Mouse (Mus musculus) CH12.LX (cell line): ENCODE data around the gene Gm20388. TPM values are rescaled to one million over a fixed set of nuclear protein-coding genes. Genes with fewer than 3 reads are reported as not detected.

Experiments
- DNase-seq: peaks from one replicate; pipeline ENCODE4 v3.0.0-alpha.2; 2013; ENCODE audit errors: extremely low read depth
- H3K27ac ChIP-seq: 2 replicates; pipeline ENCODE4 v1.5.1; 2012; ENCODE audit warnings: low read depth, mild to moderate bottlenecking, control low read depth, moderate library complexity; ENCODE audit not compliant: insufficient read depth
- H3K27me3 ChIP-seq: replicated peaks from 2 replicates; pipeline ENCODE3; 2012; ENCODE audit warnings: inconsistent platforms
- H3K36me3 ChIP-seq, 2 experiments: replicated peaks in 1 of 2; 2 replicates each; pipeline versions ENCODE3 to v1.6.1; 2012; ENCODE audit warnings: inconsistent platforms in 1 of 2, low read length in 1 of 2, mild to moderate bottlenecking in 1 of 2, mixed read lengths in 1 of 2, moderate library complexity in 1 of 2; ENCODE audit not compliant: control insufficient read depth in 1 of 2, insufficient read depth in 1 of 2
- H3K4me1 ChIP-seq, 2 experiments: 2 replicates each; pipeline ENCODE4 v1.6.1; 2012; ENCODE audit warnings: inconsistent platforms in 1 of 2, moderate library complexity in 1 of 2; ENCODE audit not compliant: insufficient read depth in 2 of 2, control insufficient read depth in 1 of 2
- H3K4me2 ChIP-seq: 2 replicates; pipeline ENCODE4 v1.6.1; 2012; ENCODE audit warnings: low read depth, mild to moderate bottlenecking, control low read depth; ENCODE audit not compliant: poor library complexity, insufficient read depth, severe bottlenecking
- H3K4me3 ChIP-seq, 3 experiments: fragments of 150-350 bp in 1 of 3; sonication (generic) in 1 of 3; replicated peaks in 1 of 3; 2 replicates each; pipeline versions ENCODE3 to v1.5.1; 2011 to 2012; ENCODE audit warnings: low read depth in 2 of 3, low read length in 2 of 3, mild to moderate bottlenecking in 2 of 3, moderate library complexity in 2 of 3, control low read depth in 1 of 3, improper control_type of control experiment in 1 of 3, inconsistent platforms in 1 of 3, mixed read lengths in 1 of 3; ENCODE audit not compliant: poor library complexity in 1 of 3
- H3K79me2 ChIP-seq: replicated peaks from 2 replicates; pipeline ENCODE4 v1.6.1; 2012; ENCODE audit warnings: mild to moderate bottlenecking, moderate library complexity; ENCODE audit not compliant: control insufficient read depth, poor library complexity, insufficient read depth, severe bottlenecking; ENCODE audit errors: extremely low read depth
- H3K9ac ChIP-seq: 2 replicates; pipeline ENCODE4 v1.6.1; 2012; ENCODE audit warnings: low read depth, mild to moderate bottlenecking, control low read depth, moderate library complexity; ENCODE audit not compliant: insufficient read depth
- H3K9me3 ChIP-seq: replicated peaks from 2 replicates; pipeline ENCODE3; 2012; ENCODE audit warnings: low read length, inconsistent platforms, mixed read lengths
- BHLHE40 ChIP-seq: IDR thresholded peaks from 2 replicates; pipeline ENCODE4 v1.6.1; 2011; ENCODE audit warnings: mild to moderate bottlenecking, low read depth, low read length, improper control_type of control experiment
- CHD2 ChIP-seq: IDR thresholded peaks from 2 replicates; pipeline ENCODE4 v1.6.1; 2011; ENCODE audit warnings: low read length, improper control_type of control experiment
- CTCF ChIP-seq, 2 experiments: IDR thresholded peaks in 1 of 2; conservative IDR thresholded peaks in 1 of 2; 2 replicates each; pipeline ENCODE4 v1.5.1; 2011 to 2012; ENCODE audit warnings: low read depth in 2 of 2, low read length in 2 of 2, improper control_type of control experiment in 1 of 2, inconsistent platforms in 1 of 2, mild to moderate bottlenecking in 1 of 2, moderate library complexity in 1 of 2
- E2F4 ChIP-seq: IDR thresholded peaks from 2 replicates; pipeline ENCODE4 v1.6.1; 2011; ENCODE audit warnings: low read depth, low read length, improper control_type of control experiment; ENCODE audit not compliant: insufficient replicate concordance
- ELF1 ChIP-seq: IDR thresholded peaks from 2 replicates; pipeline ENCODE4 v1.6.1; 2014; ENCODE audit warnings: low read depth, mild to moderate bottlenecking, inconsistent platforms, low read length, improper control_type of control experiment
- EP300 ChIP-seq: IDR thresholded peaks from 2 replicates; pipeline ENCODE4 v1.6.1; 2011; ENCODE audit warnings: low read length, improper control_type of control experiment
- ETS1 ChIP-seq: conservative IDR thresholded peaks from 2 replicates; pipeline ENCODE4 v1.6.1; 2012; ENCODE audit warnings: low read depth, mild to moderate bottlenecking, inconsistent platforms, low read length, improper control_type of control experiment, moderate library complexity
- GABPA ChIP-seq: IDR thresholded peaks from 2 replicates; pipeline ENCODE4 v1.6.1; 2012; ENCODE audit warnings: low read depth, low read length, improper control_type of control experiment, inconsistent platforms; ENCODE audit not compliant: insufficient replicate concordance
- HCFC1 ChIP-seq: IDR thresholded peaks from 2 replicates; pipeline ENCODE4 v1.6.1; 2012; ENCODE audit warnings: low read depth, mild to moderate bottlenecking, inconsistent platforms, low read length, improper control_type of control experiment
- IRF4 ChIP-seq: IDR thresholded peaks from 2 replicates; pipeline ENCODE4 v1.6.1; 2014; ENCODE audit warnings: low read depth, mild to moderate bottlenecking, inconsistent platforms, low read length, improper control_type of control experiment
- JUND ChIP-seq: conservative IDR thresholded peaks from 2 replicates; pipeline ENCODE4 v1.6.1; 2011; ENCODE audit warnings: low read depth, low read length, improper control_type of control experiment
- KAT2A ChIP-seq: IDR thresholded peaks from 2 replicates; pipeline ENCODE4 v1.6.1; 2012; ENCODE audit warnings: low read length, improper control_type of control experiment, inconsistent platforms; ENCODE audit not compliant: insufficient replicate concordance
- MAFK ChIP-seq: IDR thresholded peaks from 2 replicates; pipeline ENCODE4 v1.6.1; 2011; ENCODE audit warnings: low read length, improper control_type of control experiment; ENCODE audit not compliant: insufficient replicate concordance
- MAX ChIP-seq: IDR thresholded peaks from 2 replicates; pipeline ENCODE4 v1.6.1; 2011; ENCODE audit warnings: low read length, improper control_type of control experiment
- MAZ ChIP-seq: IDR thresholded peaks from 2 replicates; pipeline ENCODE4 v1.6.1; 2012; ENCODE audit warnings: low read depth, mild to moderate bottlenecking, inconsistent platforms, low read length, improper control_type of control experiment, moderate library complexity
- MXI1 ChIP-seq: IDR thresholded peaks from 2 replicates; pipeline ENCODE4 v1.6.1; 2011; ENCODE audit warnings: mild to moderate bottlenecking, low read depth, low read length, improper control_type of control experiment
- MYC ChIP-seq: IDR thresholded peaks from 2 replicates; pipeline ENCODE4 v1.6.1; 2011; ENCODE audit warnings: low read depth, mild to moderate bottlenecking, improper control_type of control experiment, low read length
- NELFE ChIP-seq: IDR thresholded peaks from 2 replicates; pipeline ENCODE4 v1.6.1; 2011; ENCODE audit warnings: low read depth, low read length, improper control_type of control experiment
- NRF1 ChIP-seq: IDR thresholded peaks from 2 replicates; pipeline ENCODE4 v1.6.1; 2014; ENCODE audit warnings: low read depth, mild to moderate bottlenecking, inconsistent platforms, low read length, improper control_type of control experiment, moderate library complexity
- PAX5 ChIP-seq: IDR thresholded peaks from 2 replicates; pipeline ENCODE4 v1.6.1; 2012; ENCODE audit warnings: low read length, inconsistent platforms, mixed read lengths
- POLR2A ChIP-seq: IDR thresholded peaks from 2 replicates; pipeline ENCODE4 v1.6.1; 2011; ENCODE audit warnings: low read depth, mild to moderate bottlenecking, improper control_type of control experiment, low read length
- POLR2AphosphoS2 ChIP-seq: IDR thresholded peaks from 2 replicates; pipeline ENCODE4 v1.6.1; 2011; ENCODE audit warnings: low read depth, low read length, improper control_type of control experiment
- RAD21 ChIP-seq: IDR thresholded peaks from 2 replicates; pipeline ENCODE4 v1.6.1; 2011; ENCODE audit warnings: low read depth, mild to moderate bottlenecking, low read length, improper control_type of control experiment, moderate library complexity
- RCOR1 ChIP-seq: conservative IDR thresholded peaks from 2 replicates; pipeline ENCODE4 v1.6.1; 2012; ENCODE audit warnings: low read depth, mild to moderate bottlenecking, inconsistent platforms, low read length, improper control_type of control experiment
- SIN3A ChIP-seq: IDR thresholded peaks from 2 replicates; pipeline ENCODE4 v1.6.1; 2012; ENCODE audit warnings: low read length, improper control_type of control experiment, inconsistent platforms
- SMC3 ChIP-seq: IDR thresholded peaks from 2 replicates; pipeline ENCODE4 v1.6.1; 2011; ENCODE audit warnings: low read depth, low read length, improper control_type of control experiment
- TBP ChIP-seq: conservative IDR thresholded peaks from 2 replicates; pipeline ENCODE4 v1.6.1; 2011; ENCODE audit warnings: low read depth, low read length, improper control_type of control experiment
- TCF12 ChIP-seq: IDR thresholded peaks from 2 replicates; pipeline ENCODE4 v1.6.1; 2014; ENCODE audit warnings: low read depth, mild to moderate bottlenecking, inconsistent platforms, low read length, improper control_type of control experiment
- UBTF ChIP-seq: IDR thresholded peaks from 2 replicates; pipeline ENCODE4 v1.6.1; 2012; ENCODE audit warnings: low read depth, mild to moderate bottlenecking, inconsistent platforms, low read length, improper control_type of control experiment, moderate library complexity
- USF1 ChIP-seq: IDR thresholded peaks from 2 replicates; pipeline ENCODE4 v1.6.1; 2014; ENCODE audit warnings: low read depth, mild to moderate bottlenecking, inconsistent platforms, low read length, improper control_type of control experiment
- USF2 ChIP-seq: conservative IDR thresholded peaks from 2 replicates; pipeline ENCODE4 v1.6.1; 2011; ENCODE audit warnings: low read depth, low read length, improper control_type of control experiment
- ZC3H11A ChIP-seq: IDR thresholded peaks from 2 replicates; pipeline ENCODE4 v1.6.1; 2012; ENCODE audit warnings: low read depth, mild to moderate bottlenecking, inconsistent platforms, low read length, improper control_type of control experiment
- ZMIZ1 ChIP-seq: IDR thresholded peaks from 2 replicates; pipeline ENCODE4 v1.6.1; 2012; ENCODE audit warnings: low read depth, mild to moderate bottlenecking, inconsistent platforms, low read length, improper control_type of control experiment
- ZNF384 ChIP-seq: IDR thresholded peaks from 2 replicates; pipeline ENCODE4 v1.6.1; 2012; ENCODE audit warnings: low read depth, low read length, improper control_type of control experiment, inconsistent platforms
- dilution Hi-C: fragments of 300-500 bp; cut with MboI; formaldehyde crosslinking; loops from 2 replicates; pipeline ENCODE4 v1.14.3; 2020; ENCODE audit warnings: low sequenced_read_pairs; ENCODE audit not compliant: extremely low pct_unique_long_range_greater_than_20kb, extremely low pct_ligation_motif_present
- in situ Hi-C: fragments of 300-500 bp; cut with MboI; formaldehyde crosslinking; loops from 3 replicates; pipeline ENCODE4 v1.14.3; 2019; ENCODE audit warnings: low sequenced_read_pairs, low pct_ligation_motif_present, low pct_unique_long_range_greater_than_20kb, mixed read lengths
- polyA plus RNA-seq: library from polyadenylated mRNA; unstranded; fragments of >175 nt; gene quantifications from 2 replicates; pipeline ENCODE4 v1.2.1, GENCODE M21; 2012; ENCODE audit warnings: low read depth; ENCODE audit not compliant: insufficient read length
- total RNA-seq, 2 experiments: library from RNA; depleted of rRNA; stranded (reverse); fragments of 300-350 nt in 1 of 2; fragments of >200 nt in 1 of 2; gene quantifications; 2 replicates each; pipeline ENCODE4 v1.2.3; 2012 to 2014

Gm20388 gene
- total and polyA plus RNA-seq, 3 experiments, result 14.8 to 26.3 (median 22.2) TPM

DNA sequence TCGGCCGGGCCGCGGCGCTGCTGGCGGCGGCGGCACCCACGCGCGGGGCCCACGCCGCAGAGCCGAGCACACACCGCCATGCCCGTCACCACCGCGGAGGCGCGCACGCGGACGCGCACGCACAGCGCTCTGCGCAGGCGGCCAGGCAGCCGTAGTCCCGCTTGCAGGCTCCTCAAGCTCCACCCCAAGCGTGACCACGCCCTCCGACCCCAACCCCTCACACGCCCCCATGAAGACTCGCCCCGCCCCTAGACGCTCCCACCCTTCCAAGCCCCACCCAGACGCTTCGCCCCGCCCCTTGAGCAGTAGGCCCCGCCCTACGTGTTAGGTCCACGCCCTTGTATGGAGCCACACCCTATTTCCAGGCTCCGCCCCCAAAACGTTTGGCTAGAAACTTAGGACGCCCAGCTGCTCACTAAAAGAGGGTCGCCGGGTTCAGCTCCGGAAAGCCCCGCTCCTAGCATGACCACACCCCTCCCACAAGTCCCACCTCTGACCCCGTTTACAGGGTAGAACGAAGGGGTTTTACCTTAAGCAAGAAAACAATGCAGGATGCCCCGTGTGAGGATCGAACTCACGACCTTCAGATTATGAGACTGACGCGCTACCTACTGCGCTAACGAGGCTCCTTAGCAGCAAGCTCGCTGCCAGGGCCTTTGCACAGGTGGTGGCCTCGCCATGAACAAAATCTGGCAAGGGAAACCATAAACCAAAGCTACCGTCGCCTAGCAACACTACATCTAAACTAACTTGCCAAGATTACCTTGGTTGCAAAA is 1668.2 kb downstream of the Gm20388 start, which contains the start of gene Fbxo31 (continued):
- peak; percentile 99 for TF ChIP-seq TBP
- peak; percentile 92 for TF ChIP-seq MAFK
- TF ChIP-seq POLR2AphosphoS2, result no peak
- no peak for TF ChIP-seq JUND
- no peak for TF ChIP-seq MAZ
- TF ChIP-seq POLR2A, result peak; percentile 84
- peak; percentile 75 for TF ChIP-seq TCF12
- no peak for TF ChIP-seq UBTF
- no peak for TF ChIP-seq ETS1
- TF ChIP-seq CHD2, result no peak
- no peak for TF ChIP-seq HCFC1
- TF ChIP-seq SIN3A, result peak; percentile 14; the same call in 1 of the 2 replicates
- no peak for TF ChIP-seq USF1
- no peak for TF ChIP-seq RAD21

DNA sequence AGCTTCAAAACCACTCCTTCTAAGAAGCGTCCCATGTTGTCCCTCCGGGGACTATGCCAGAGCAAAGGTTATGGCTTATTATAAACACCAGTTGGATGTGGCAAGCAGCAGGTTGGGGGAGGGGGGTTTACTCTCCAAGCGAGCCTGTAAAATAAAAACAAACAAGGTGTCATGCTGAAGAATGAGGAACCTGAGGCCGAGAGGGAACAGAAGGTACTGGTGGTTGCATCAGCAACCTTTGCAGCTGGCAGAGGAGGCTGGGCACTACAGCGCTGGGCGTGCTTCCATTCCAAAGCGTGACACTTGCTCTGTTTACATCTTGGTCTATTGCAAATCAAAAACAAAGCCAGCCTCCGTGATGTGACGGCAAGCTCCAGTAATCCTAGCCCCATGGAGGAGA is 1669.8 kb downstream of the Gm20388 start:
- no peak overlapping the region for H3K4me3 ChIP-seq
- H3K9ac ChIP-seq, result peak overlapping the region; percentile 30; the same call in 1 of the 2 replicates
- peak; percentile 76 for DNase-seq
- H3K79me2 ChIP-seq, result peaks cover 22% of the 10 kb centered on the region
- H3K4me2 ChIP-seq, result peak overlapping the region; percentile 58
- dilution Hi-C loops (no loop called here), in situ Hi-C loops (loop anchor here (10.0 to 25.0 kb wide), 2 partner anchors 364 to 857 kb away; partner anchors contain the start of genes Banp, Car5a, Cyba and Mvd)
- H3K4me1 ChIP-seq, result peaks cover 23 to 48% of the 10 kb centered on the region in 2 experiments
- peak overlapping the region; percentile 54 for H3K27ac ChIP-seq
- H3K27me3 ChIP-seq, result peaks cover 9% of the 10 kb centered on the region
- H3K9me3 ChIP-seq, result no peaks in the 10 kb centered on the region
- H3K36me3 ChIP-seq, result peaks cover 0 to 5% of the 10 kb centered on the region in 2 experiments
- TF ChIP-seq ZC3H11A (no peak), POLR2A (no peak), CHD2 (no peak), EP300 (peak; percentile 44; the same call in 1 of the 2 replicates), MYC (peak; percentile 39; the same call in 1 of the 2 replicates), PAX5 (no peak), USF2 (no peak), SMC3 (no peak), MAZ (no peak), ZNF384 (no peak), ELF1 (no peak), NELFE (no peak), ETS1 (peak; percentile 45), MAX (no peak; the same call in 1 of the 2 replicates), BHLHE40 (peak; percentile 54), ZMIZ1 (no peak), GABPA (no peak), UBTF (no peak), MAFK (no peak), SIN3A (peak; percentile 49; the same call in 1 of the 2 replicates), KAT2A (no peak), MXI1 (peak; percentile 56; the same call in 1 of the 2 replicates), RCOR1 (0 out of 2 replicates have a peak, but pooled peaks have one; percentile 41), POLR2AphosphoS2 (no peak), USF1 (no peak), NRF1 (no peak), HCFC1 (peak; percentile 48), JUND (no peak), E2F4 (no peak), IRF4 (0 out of 2 replicates have a peak, but pooled peaks have one; percentile 29), TBP (no peak), CTCF (conservative IDR thresholded peaks at IDR 0.05 in 1 of 2, IDR thresholded peaks at IDR 0.05 in 1 of 2; ENCODE audit: low read depth in 2 of 2, low read length in 2 of 2) (no peak)
